Mouse (Mus musculus): Measurements from ENCODE around the gene Nrxn3.

- no peak for TF ChIP-seq CTCF (IDR thresholded peaks at IDR 0.05; ENCODE audit: borderline replicate concordance, control insufficient read depth, extremely low read depth, insufficient read depth, low read length, poor library complexity)
- no peak for TF ChIP-seq POLR2A (IDR thresholded peaks at IDR 0.05; ENCODE audit: control insufficient read depth, extremely low read depth, insufficient read depth, low read length, poor library complexity)
Observed at GRCm38 (mm10) chr12:89707913-89708312, 985.2 kb downstream of the Nrxn3 start.

All from thymus, adult 2 months (tissue).